Mouse (Mus musculus) E14TG2a.4 (cell line): Measurements from ENCODE around the gene Rxylt1.

ENCODE experiments used
- CTCF ChIP-seq: conservative IDR thresholded peaks from 2 replicates; pipeline ENCODE4 v1.5.1; 2014; ENCODE audit warnings: low read length
- POU5F1 ChIP-seq: IDR thresholded peaks from 2 replicates; pipeline ENCODE4 v1.6.1; 2014; ENCODE audit warnings: low read length, borderline replicate concordance

DNA sequence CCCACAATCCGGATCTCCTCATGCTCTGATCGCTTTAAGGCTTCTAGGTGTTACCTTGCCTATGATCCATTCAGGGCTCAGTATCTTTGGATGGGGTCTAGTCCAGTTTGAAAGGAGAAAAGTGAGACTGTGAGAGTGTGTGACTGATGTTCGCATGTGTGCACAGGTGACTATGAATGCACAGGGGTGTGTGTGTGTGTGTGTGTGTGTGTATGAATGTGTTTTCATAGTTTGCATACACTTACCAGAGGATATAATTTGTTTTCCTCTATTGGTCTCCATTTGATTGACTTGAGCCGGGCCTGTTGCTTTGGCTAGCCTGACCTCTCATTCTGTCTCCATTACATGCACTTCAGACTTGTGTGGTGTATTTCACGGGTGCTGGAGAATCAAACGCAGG lies 41.3 kb downstream of the Rxylt1 start:
- TF ChIP-seq CTCF (no peak), POU5F1 (no peak)
